Comparison of ENCODE assay signal across 13 mouse cellular contexts in genomic region chr12:107950667-107951179, GRCm38 (mm10). TPM values are rescaled to one million over a fixed set of nuclear protein-coding genes. Genes with fewer than 3 reads are reported as not detected.
DNase-seq lines count a peak whose midpoint lies in the region; ATAC-seq and TF ChIP-seq lines count a peak whose summit lies in the region.
"Had no signal": no experiment of that assay in that cellular context is flagged by ENCODE, and none has a peak within 500 bp of the region (broad histone marks: within the 10 kb centered on the region; RNA-seq: fewer than 3 reads in every experiment).

No protein-coding gene starts in this region.

- 44% methylated on average over 20 of the region's 20 CpGs for WGBS in hindbrain, postnatal 0 days
- WGBS in stomach, embryonic 15.5 days, result 52% methylated on average over 20 of the region's 20 CpGs

- no peaks in the 10 kb centered on the region for H3K27me3 ChIP-seq in hindbrain, postnatal 0 days (ENCODE audit: insufficient read depth, low read length)
- H3K27me3 ChIP-seq in stomach, embryonic 15.5 days (replicated peaks), result 0 out of 2 replicates have a peak, but pooled peaks cover 3% of the 10 kb centered on the region
- H3K27me3 ChIP-seq: liver, embryonic 15.5 days; megakaryocyte, embryonic 14.5 days had no signal

- no peak for TF ChIP-seq CTCF in layer of hippocampus, adult 2 months (conservative IDR thresholded peaks at IDR 0.05)
- TF ChIP-seq CTCF in hindbrain, postnatal 0 days (IDR thresholded peaks at IDR 0.05; ENCODE audit: low read depth), result peak; percentile 27; the same call in 1 of the 2 replicates

- H3K9ac ChIP-seq in hindbrain, postnatal 0 days (replicated peaks; ENCODE audit: low read length), result no peak overlapping the region
- H3K9ac ChIP-seq in stomach, embryonic 15.5 days, result no peak overlapping the region
- H3K9ac ChIP-seq: liver, embryonic 15.5 days had no signal

- H3K4me1 ChIP-seq in hindbrain, postnatal 0 days (ENCODE audit: insufficient read depth, low read length), result peaks cover 18% of the 10 kb centered on the region
- H3K4me1 ChIP-seq in stomach, embryonic 15.5 days, result peaks cover 37% of the 10 kb centered on the region
- H3K4me1 ChIP-seq: liver, embryonic 15.5 days; megakaryocyte, embryonic 14.5 days had no signal

- no peak overlapping the region for H3K4me2 ChIP-seq in hindbrain, postnatal 0 days (ENCODE audit: low read depth, low read length)
- H3K4me2 ChIP-seq in stomach, embryonic 15.5 days, result peak overlapping the region; percentile 21
- H3K4me2 ChIP-seq: liver, embryonic 15.5 days had no signal

- no peaks in the 10 kb centered on the region for H3K36me3 ChIP-seq in hindbrain, postnatal 0 days (ENCODE audit: insufficient read depth, low read length)
- no peaks in the 10 kb centered on the region for H3K36me3 ChIP-seq in stomach, embryonic 15.5 days
- H3K36me3 ChIP-seq: liver, embryonic 15.5 days had no signal

- peak; percentile 47 for DNase-seq in CD4-positive, CD25-positive, alpha-beta regulatory T cell, adult 2 months (ENCODE audit: low read depth, low spot score)
- no peak for DNase-seq in layer of hippocampus, adult 2 months (ENCODE audit: low spot score in 2 of 2)
- DNase-seq in layer of hippocampus, adult 18-20 months (ENCODE audit: low spot score in 2 of 2), result no peak
- DNase-seq in hindbrain, postnatal 0 days (ENCODE audit: low spot score), result no peak
- no peak for DNase-seq in spleen, postnatal 10 days (ENCODE audit: low spot score in 2 of 2)
- DNase-seq in embryo, embryonic 9.5 days (ENCODE audit: extremely low spot score), result no peak
- DNase-seq: spleen, adult 18-20 months had no signal

- H3K9me3 ChIP-seq in hindbrain, postnatal 0 days (ENCODE audit: low read length), result no peaks in the 10 kb centered on the region
- no peaks in the 10 kb centered on the region for H3K9me3 ChIP-seq in stomach, embryonic 15.5 days
- H3K9me3 ChIP-seq: liver, embryonic 15.5 days had no signal

- no peak overlapping the region; the same call in 1 of the 2 replicates for H3K4me3 ChIP-seq in layer of hippocampus, adult 2 months
- no peak overlapping the region for H3K4me3 ChIP-seq in hindbrain, postnatal 0 days (ENCODE audit: low read length)
- H3K4me3 ChIP-seq in stomach, embryonic 15.5 days (replicated peaks), result no peak overlapping the region
- H3K4me3 ChIP-seq: liver, embryonic 15.5 days; megakaryocyte, embryonic 14.5 days had no signal

- ATAC-seq in CD4-positive, CD25-positive, alpha-beta regulatory T cell, adult 4 months, result no peak
- no peak for ATAC-seq in hindbrain, postnatal 0 days
- ATAC-seq in stomach, embryonic 15.5 days (ENCODE audit: insufficient read depth, low FRiP score, low read depth), result no peak

- H3K27ac ChIP-seq in layer of hippocampus, adult 2 months, result peak overlapping the region; percentile 43; the same call in 1 of the 2 replicates
- no peak overlapping the region for H3K27ac ChIP-seq in hindbrain, postnatal 0 days
- no peak overlapping the region for H3K27ac ChIP-seq in stomach, embryonic 15.5 days
- H3K27ac ChIP-seq: liver, embryonic 15.5 days had no signal

RNA-seq across cellular contexts. Expression of gene Bcl11b, which starts 52.7 kb away (rescaled TPM):
- 10 to 100 TPM; 40.0 to 41.6 TPM for polyA plus RNA-seq in CD4-positive, CD25-positive, alpha-beta regulatory T cell, adult 4 months (2017; shearing (Covaris generic))
- 100 to 1,000 TPM; 144 to 145 TPM for total RNA-seq in layer of hippocampus, adult 2 months (2021)
- total RNA-seq in layer of hippocampus, adult 18-20 months (2021), result 100 to 1,000 TPM; 143 to 144 TPM
- 30.0 and 31.6 TPM in 2 replicates for total RNA-seq in hindbrain, postnatal 0 days (2014; rRNA removed)
- polyA plus RNA-seq in hindbrain, postnatal 0 days (2015; fragmentation: Nextera tagmentation; extraction: Ambion mirVana), result 9.8 and 12.0 TPM in 2 replicates
- polyA plus RNA-seq in stomach, embryonic 15.5 days (2015; fragmentation: Nextera tagmentation; extraction: Ambion mirVana), result 5.3 and 5.7 TPM in 2 replicates
- total RNA-seq: common myeloid progenitor, adult 5-6 weeks; gastrocnemius, adult 18-20 months had no signal
